Mouse (Mus musculus) cerebellum, postnatal 10 days (tissue): ENCODE measurements around the gene Ralgds.
A peak's percentile ranks its signal among the peaks of the same experiment; 100 is the strongest.

ENCODE experiments used
- DNase-seq, 2 experiments: peaks; one replicate each; pipeline ENCODE4 v3.0.0; 2021; ENCODE audit warnings: mixed read lengths in 2 of 2

Gene Ralgds

DNA sequence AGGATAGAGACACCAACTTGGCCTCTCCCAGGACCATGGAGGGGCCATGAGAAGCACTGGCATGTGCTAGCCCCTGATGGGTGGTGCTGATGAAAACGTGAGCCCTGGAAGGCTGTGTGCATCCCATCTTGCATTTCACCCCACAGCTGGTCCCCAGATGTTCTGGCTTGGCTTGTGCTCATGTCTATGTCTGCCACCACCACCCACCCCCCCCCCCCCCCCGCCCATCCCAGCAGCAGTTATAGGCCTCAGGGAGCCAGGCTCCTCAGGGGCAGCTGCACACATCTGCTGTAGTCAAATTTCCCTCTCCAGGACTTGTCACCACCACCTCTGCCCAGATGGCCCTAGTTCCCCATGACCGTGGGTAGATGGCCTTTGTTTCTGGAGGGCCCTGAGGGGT is 57.0 kb downstream of the Ralgds start:
- no peak for DNase-seq

DNA sequence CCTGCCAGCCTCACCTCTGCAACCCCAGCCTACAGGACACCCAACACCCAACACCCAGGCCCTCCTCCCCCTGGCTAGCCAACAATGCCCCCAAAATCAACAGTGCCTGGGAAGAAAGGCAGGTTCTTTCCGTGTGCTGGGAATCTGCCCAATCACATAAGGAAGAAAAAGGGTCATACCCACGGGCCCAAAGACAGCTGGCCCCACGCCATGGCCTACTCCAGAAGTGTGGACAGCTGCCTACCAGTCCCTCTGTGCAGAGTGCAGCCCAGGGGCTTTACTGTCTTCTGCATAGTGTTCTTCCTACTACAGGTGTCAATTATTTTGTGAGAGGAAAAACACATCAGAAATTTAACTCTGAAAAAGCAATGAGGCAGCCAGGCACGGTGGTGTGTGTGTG is 62.4 kb downstream of the Ralgds start:
- DNase-seq, result peak; percentile 51 to 56

DNA sequence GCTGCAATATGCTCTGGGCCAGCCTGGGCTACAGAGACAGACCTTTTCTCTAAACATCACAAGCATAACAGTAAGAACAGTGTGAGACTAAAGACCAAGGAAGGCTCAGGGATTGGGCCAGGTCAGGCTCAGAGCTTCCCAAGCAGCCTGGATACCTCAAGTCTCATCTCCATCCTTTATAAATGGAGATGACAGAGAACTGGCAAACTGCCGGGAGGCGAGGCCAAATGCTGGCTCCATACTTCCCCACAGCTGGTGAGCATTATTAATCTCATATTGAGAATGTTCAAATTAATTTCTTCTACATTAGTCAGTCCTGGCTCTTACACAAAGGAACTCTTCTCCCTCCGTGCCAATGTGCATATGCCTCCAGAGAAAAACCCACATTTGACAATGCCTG is 63.9 kb downstream of the Ralgds start:
- peak; percentile 86 to 88 for DNase-seq

DNA sequence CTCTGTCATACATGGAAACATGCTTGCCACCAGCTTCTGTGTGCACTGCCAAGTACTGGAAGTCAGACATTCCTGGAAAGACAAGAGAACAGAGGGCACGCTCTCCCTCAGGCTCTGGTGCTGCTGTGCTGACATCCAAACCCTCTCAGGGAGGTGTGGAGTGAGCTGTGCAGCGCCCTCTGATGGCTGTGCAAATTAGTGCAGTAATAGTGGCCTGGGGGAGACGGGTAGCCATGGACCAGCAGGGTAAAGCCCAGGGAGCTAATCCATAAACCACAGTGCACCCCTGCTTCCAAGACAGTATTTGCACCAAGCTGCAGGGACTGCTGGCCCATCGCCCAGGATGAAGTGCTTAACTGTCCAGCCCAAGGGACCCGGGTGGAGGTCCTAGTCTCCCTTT is 65.1 kb downstream of the Ralgds start:
- peak; percentile 56 to 57 for DNase-seq

DNA sequence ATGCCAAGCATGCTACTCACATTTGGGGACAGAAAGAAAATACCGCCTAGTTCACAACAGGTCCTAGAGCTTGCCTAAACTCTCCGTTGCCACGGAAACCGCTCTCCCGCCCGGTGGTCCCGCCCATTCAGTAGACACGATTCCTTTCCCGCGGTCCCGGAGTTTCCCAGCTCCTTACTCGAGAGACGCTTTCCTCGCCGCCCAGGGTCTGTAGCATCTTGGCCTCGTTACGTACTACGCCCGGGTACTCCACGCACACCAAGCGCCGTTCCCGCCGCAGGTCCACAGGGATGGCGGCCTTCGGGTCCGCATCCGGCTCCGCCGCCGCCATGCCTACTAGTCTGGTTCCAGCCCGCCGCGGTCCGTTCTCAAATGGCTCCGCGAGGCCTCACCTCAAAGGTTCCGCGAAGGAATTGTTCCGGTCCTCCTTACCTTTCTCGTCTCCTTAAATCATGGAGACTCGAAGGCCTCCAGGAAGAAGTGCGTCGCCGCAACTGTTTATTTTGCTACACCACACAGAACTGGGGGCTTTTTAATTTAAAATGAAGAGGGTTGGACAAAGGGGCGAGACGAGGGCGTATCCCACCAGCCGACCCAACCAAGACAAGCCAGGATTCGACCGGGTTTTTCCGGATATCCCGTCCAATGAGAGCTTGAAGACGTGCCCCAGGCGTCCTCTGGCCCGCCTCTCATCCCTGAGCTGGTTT is 69.9 kb downstream of the Ralgds start:
- DNase-seq, result peak; percentile 93

DNA sequence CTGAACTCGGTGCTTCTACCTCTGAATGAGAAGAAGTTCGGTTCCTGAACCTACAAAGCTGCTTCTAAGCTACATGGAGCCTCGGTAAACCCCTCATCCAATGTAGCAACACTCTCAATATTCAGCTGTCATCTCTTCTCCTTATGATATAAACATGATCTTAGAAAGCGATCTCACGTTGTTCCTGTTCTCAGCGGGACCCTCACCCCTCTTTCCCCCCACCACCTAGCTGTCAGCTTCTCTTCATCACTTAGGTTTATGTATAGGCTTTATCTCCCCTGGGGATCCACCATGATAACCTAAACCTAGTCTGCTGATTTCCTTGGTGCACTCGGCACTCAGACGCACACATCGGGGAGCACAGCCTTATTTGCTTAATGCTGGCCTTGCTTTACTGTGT is 70.7 kb downstream of the Ralgds start, which contains the start of gene Gtf3c5:
Gene Gtf3c5 (minus strand): TSS at position 101 of the 400 bp plus-strand sequence.
- DNase-seq, result no peak

DNA sequence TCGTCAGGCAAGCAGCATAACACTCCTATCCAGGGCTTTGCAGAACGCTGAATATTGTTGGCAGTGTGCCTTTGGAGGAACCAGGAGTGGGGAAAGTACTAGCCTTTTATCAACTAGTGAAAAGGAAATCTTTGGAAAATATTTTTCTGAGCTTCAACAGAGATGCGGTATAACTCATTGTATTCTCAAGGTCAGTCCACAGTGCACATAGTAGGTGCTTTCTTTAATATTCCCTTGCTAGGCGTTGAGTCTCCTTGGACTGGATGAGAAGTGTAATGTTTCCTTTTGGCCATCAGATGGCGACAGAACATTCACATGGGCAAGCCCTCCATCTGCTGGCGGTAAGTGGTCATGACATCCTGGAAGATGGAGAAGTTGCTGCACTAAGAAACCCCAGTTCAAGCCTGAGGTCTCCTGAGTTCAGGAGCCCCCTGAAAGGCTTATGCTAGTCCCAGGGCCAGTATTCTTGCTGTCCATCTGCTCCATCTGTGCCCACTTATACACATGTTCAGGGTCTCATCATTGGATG is 72.2 kb downstream of the Ralgds start:
- peak; percentile 90 to 91 for DNase-seq

DNA sequence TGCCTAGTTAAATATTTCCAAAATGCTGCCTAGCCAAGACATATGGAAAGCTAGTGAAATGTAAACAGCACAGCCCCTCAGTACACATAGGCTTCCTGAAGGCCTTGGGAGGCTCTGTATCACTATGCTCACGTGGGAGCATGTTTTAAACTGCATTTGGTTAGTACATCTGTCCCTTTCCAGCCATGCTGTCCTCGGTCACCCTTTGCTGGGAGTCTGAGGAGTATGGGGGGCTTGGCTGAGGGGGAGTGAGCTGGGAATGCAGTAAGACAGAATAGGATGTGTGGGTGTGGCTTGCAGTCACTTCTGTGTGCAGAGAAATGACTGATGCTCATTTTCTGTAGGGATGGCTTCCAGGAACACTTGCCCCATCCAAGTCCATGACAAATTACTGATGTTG is 72.8 kb downstream of the Ralgds start:
- no peak for DNase-seq

DNA sequence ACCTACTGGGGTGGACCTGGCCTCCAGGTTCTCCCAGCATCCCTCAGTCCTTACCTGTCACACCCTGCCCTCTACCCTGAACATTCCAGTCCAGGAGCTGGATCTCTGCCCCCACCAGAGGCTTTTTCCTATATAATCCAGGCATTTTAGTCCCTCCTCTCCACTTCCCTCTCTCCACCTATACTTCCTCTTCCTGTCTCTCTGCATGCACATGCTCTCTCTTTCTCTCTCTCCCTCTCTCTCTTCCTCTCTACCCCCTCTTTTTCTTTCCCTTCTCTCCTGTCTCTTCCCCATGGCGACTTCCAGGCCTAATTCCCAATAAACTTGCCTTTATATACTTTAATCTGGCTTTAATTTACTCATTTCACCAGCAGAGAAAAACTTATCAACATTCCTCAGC is 75.6 kb downstream of the Ralgds start:
- DNase-seq, result no peak

DNA sequence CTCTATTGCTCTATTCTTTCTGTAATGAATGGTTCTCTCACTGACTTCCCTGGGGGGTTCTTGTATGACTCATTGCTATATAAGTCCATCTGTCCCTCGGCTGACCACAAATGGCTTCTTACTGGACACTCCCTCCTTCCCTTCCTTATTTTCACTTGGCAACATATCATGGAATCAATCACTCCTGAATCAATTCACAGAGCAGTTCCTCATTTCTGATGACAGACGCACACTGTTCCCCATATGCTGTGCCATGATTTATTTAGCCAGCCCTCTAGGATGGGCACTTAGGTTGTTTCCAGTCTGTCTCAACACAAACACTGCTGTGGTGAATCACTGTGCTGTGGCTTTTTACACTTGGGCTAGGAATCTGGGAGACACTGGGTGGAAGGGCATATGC is 78.6 kb downstream of the Ralgds start:
- DNase-seq, result no peak

DNA sequence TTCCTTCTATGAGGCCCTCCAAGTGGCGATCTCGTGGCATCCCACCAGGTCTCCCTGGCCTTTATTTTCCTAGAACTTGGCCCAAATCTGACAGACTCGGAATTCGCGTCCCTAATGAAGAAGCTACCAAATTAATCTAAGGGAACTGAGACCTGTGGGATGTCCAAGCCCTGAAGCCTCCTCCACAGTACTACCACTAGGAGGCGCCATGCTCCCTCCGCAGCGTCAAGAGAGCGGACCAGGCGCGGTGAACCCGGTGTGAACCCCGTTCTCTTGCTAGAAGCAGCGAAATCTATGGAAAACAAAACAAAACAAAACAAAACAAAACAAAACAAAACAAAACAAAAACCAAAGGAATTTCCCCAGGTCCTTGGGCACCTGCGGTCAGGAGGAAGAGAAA is 79.9 kb downstream of the Ralgds start:
- peak; percentile 85 to 87 for DNase-seq

DNA sequence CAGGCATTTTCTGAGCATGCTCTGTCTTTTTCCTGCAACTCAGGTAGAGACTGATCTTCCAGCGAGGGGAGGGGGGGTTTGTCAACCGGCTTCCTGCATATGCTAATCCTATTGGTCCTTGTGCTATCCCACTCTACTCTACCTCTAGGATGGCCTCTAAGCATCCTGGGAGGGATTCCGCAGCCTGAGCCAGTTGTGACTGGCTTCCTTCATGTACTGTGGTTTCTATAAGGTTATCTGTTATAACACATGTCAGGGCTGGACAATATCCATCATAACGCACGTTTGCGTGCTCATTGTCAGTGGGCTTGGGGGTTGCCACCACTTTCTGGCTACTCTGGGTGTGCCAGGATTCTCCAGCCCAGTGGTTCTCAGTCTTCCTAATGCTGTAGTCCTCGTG is 83.1 kb downstream of the Ralgds start:
- DNase-seq, result no peak

DNA sequence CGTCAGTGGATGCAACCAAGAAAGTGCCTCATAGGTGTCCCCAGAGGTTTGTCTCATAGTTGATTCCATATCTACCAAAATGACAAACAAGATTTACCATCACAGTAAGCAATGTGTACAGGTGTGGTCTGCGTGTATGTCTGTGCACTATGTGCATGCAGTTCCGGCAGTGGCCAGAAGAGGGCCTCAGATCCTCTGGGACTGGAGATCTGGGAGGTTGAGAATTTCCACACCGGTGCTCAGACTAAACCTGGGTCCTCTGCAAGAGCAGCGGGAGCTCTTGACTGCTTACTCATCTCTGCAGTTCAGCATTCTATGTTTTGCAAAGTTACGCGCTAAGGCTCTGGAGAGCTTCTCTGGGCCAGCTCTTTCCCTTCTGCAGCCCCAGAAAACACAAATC is 84.1 kb downstream of the Ralgds start:
- DNase-seq, result peak in 1 of 2 experiments; percentile 23

DNA sequence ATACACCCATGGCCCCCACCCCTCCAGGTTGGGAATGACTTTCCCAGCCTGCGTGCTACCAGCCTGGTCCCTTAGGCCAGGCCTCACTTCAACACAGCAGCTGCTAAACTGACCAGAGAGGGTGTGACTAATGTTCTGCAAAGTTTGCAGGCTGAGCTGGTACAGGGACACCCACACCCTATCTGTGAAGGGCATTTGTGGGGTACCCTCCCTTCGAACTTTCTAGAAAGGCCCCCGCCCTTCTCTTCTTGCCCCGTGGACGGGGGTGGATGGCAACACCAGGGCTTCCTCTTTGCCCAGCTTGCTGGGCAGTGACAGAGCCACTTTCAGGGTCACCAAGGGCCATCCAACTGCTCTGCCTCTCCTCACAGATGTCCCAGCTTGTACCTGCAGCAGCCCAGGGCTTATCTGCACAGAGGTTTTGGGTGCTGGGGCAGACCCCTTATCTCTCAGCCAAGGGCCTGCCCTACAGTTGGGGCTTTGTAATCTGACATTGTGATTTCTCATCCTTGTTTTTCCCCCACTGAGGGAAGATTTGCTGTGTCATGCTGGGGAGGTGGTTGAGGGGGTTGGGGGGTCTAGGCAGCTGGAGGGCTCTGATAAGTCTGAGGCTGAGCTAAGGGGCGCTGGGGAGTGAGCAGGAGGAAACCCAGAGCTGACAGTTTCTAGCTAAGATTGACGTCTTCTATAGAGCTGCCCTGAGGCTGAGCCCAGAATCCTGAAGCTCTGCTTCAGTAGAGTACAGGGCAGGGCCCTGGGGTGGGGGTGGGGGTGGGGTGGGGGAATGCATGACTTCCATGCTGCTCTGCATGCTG is 85.0 kb downstream of the Ralgds start:
- no peak for DNase-seq

DNA sequence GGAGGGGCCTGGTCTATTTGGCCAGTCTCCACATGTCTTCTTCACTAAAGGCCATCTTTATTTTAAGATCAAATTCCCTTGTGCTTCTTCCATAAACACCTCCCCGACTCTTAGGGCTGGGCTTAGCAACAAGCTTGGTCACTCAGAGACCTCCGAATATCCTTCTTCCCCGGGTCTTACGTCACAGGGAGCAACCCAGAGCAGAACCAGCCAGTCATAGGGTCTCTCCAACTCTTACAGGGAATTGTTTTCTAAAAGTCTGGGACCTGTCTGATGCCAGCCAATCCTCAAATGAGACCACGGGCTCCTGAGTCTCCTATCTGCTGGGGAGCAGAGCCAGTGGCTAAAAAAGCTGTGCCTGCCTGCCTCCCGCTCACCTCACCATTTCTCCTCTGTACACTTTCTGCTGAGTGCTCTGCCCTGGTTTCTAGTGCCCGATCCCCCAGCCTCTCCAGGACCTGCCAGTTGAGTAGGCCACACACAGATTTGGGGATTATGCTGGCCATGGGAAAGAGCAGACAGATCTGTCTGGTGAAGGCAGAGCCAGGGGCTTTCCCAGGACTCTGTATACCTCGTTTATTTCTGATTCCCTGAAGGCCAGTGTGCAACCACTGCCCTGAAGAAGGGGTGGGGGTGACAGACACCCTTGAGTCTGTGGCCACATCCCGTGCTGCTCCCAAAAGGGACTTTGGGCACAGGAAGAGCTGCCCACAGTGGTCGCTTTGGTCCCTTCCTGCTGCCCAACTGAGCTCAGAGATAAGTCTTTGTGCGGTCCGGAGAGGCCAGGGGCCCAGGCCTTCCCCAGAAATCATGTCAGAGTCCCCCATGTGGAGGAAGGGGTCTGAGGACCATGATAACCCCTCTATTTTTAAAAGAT is 86.0 kb downstream of the Ralgds start:
- no peak for DNase-seq

DNA sequence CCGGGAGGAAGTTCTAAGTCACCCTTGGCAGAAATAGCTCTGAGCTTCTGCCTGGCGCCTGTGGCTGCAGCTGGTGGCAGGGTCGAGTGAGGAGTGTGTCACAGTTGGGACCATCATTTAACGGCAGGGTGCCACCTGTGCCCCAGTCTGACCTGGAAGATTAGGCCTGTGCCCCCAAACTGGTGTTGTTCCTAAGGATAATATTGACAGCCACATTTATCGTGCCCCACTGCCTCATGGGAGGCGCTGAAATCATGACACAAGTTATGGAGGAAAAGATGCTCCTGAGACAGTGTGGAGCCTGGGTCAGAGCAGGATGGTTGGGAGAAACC is 86.6 kb downstream of the Ralgds start:
- no peak for DNase-seq

DNA sequence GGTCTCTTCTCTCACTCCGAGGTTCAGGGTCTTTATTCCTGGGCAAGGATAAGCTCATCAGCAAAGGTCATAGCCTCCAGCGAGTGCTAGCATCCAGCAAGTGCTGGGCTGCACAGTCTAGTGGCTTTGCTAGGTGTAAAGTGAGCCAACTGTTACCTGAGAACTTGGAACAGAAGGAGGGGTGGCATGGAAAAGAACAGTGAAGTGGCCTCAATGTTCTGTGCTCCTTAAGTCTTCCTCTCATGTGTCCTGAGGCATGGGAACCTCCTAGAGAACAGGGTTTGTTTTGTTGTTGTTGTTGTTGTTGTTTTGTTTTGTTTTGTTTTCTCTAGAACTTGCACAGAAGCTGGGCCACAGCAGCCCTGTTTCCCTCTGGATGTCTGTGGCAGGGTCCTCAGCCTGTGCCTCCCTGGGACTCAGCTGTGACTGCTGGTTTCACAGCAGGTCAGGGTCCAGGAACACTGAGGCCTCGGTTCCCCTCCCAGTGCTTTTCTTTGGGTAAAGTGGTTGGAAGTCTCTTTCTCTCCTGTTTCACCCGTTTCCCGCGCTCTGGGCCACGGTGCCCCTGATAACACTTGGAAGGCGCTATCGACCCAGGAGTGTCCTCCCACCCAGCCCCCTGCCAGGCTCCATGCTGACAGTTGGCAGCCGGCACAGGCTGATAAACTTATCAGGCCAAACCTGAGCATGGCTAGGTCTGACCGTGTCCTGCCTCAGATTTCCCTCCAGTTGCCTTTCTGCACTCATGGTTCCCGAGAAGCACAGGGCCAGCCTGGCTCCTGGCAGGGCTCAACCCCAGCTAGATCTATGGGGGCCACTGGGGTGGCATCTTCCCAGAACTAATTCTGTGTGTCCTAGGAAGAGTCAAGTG is 89.0 kb downstream of the Ralgds start:
- no peak for DNase-seq
